Mouse (Mus musculus) hindbrain, embryonic 15.5 days (tissue): ENCODE results near the gene Prrt3. TPM values are rescaled to one million over a fixed set of nuclear protein-coding genes. Genes with fewer than 3 reads are reported as not detected.

Experiments used
- ATAC-seq: fragments of 200-750 bp; cut with Nextera tagmentation; 2 replicates; pipeline ENCODE4 v1.8.0; 2017; ENCODE audit warnings: low read depth, moderate number of reproducible peaks, moderate TSS enrichment; ENCODE audit not compliant: low FRiP score
- H3K27ac ChIP-seq: fragments of 300-500 bp; sonication (generic); replicated peaks from 2 replicates; pipeline ENCODE4 v1.5.1; 2015; ENCODE audit warnings: mild to moderate bottlenecking, inconsistent platforms
- H3K27me3 ChIP-seq: fragments of 300-500 bp; sonication (generic); 2 replicates; pipeline ENCODE4 v1.6.1; 2015; ENCODE audit warnings: control low read depth, inconsistent platforms
- H3K36me3 ChIP-seq: fragments of 300-500 bp; sonication (generic); 2 replicates; pipeline ENCODE4 v1.6.1; 2015; ENCODE audit warnings: control low read depth, inconsistent platforms
- H3K4me1 ChIP-seq: fragments of 300-500 bp; sonication (generic); replicated peaks from 2 replicates; pipeline ENCODE4 v1.6.1; 2015; ENCODE audit warnings: control low read depth, inconsistent platforms
- H3K4me2 ChIP-seq: fragments of 300-500 bp; sonication (generic); 2 replicates; pipeline ENCODE4 v1.6.1; 2015; ENCODE audit warnings: moderate library complexity, mild to moderate bottlenecking, inconsistent platforms
- H3K4me3 ChIP-seq: fragments of 300-500 bp; sonication (generic); 2 replicates; pipeline ENCODE4 v1.5.1; 2015; ENCODE audit warnings: mild to moderate bottlenecking, inconsistent platforms
- H3K9ac ChIP-seq: fragments of 300-500 bp; sonication (generic); 2 replicates; pipeline ENCODE4 v1.6.1; 2015; ENCODE audit warnings: inconsistent platforms
- H3K9me3 ChIP-seq: fragments of 300-500 bp; sonication (generic); 2 replicates; pipeline ENCODE4 v1.6.1; 2016; ENCODE audit warnings: control low read depth, inconsistent platforms
- WGBS: fragments of 180-500 bp; shearing (Covaris S2); methylation state at CpG from one replicate; pipeline ENCODE4 v1.1.7; 2015; 5-methylcytosine and 5-hydroxymethylcytosine counted together
- polyA plus RNA-seq: library from polyadenylated mRNA; unstranded; fragments of >200 nt; fragmentation: Nextera tagmentation; extraction: Ambion mirVana; gene quantifications from 2 replicates; pipeline ENCODE4 v1.2.1, GENCODE M21; 2015

Gene Prrt3
- polyA plus RNA-seq, 1 experiment from 2014 or later, result 12.6 TPM

GRCm38 (mm10) chr6:113508947-113509280, 7.2 kb upstream of the Prrt3 start:
- no peak overlapping the region for H3K9ac ChIP-seq
- H3K9me3 ChIP-seq, result no peaks in the 10 kb centered on the region
- ATAC-seq, result no peak
- H3K4me3 ChIP-seq, result no peak overlapping the region
- H3K27me3 ChIP-seq, result no peaks in the 10 kb centered on the region
- H3K27ac ChIP-seq, result no peak overlapping the region
- WGBS, result 37% methylated on average over 5 of the region's 5 CpGs
- peaks cover 11% of the 10 kb centered on the region for H3K36me3 ChIP-seq
- H3K4me1 ChIP-seq, result no peaks in the 10 kb centered on the region
- H3K4me2 ChIP-seq, result no peak overlapping the region

- WGBS, result 62% methylated on average over 7 of the region's 7 CpGs
- Histone ChIP-seq H3K4me3 (no peak overlapping the region), H3K9ac (no peak overlapping the region), H3K9me3 (no peaks in the 10 kb centered on the region), H3K36me3 (peaks cover 6% of the 10 kb centered on the region), H3K4me1 (no peaks in the 10 kb centered on the region), H3K27ac (no peak overlapping the region), H3K4me2 (no peak overlapping the region), H3K27me3 (no peaks in the 10 kb centered on the region)
- ATAC-seq, result 0 out of 2 replicates have a peak, but pooled peaks have one; percentile 42
Measured at GRCm38 (mm10) chr6:113508272-113508946, 6.7 kb upstream of the Prrt3 start.

GRCm38 (mm10) chr6:113507130-113507529, 5.4 kb upstream of the Prrt3 start:
- Histone ChIP-seq H3K27me3 (no peaks in the 10 kb centered on the region), H3K4me1 (no peaks in the 10 kb centered on the region; the same call in 1 of the 2 replicates), H3K9me3 (no peaks in the 10 kb centered on the region), H3K4me2 (no peak overlapping the region), H3K9ac (no peak overlapping the region), H3K36me3 (peaks cover 2% of the 10 kb centered on the region; the same call in 1 of the 2 replicates), H3K27ac (no peak overlapping the region), H3K4me3 (no peak overlapping the region)
- ATAC-seq, result no peak

GRCm38 (mm10) chr6:113505689-113506088, 4.0 kb upstream of the Prrt3 start:
- 73% methylated on average over 1 of the region's 1 CpGs for WGBS
- H3K27ac ChIP-seq, result no peak overlapping the region
- H3K27me3 ChIP-seq, result no peaks in the 10 kb centered on the region
- peaks cover 6% of the 10 kb centered on the region for H3K4me1 ChIP-seq
- H3K9me3 ChIP-seq, result no peaks in the 10 kb centered on the region
- no peaks in the 10 kb centered on the region for H3K36me3 ChIP-seq
- H3K4me2 ChIP-seq, result no peak overlapping the region
- no peak overlapping the region for H3K9ac ChIP-seq
- no peak for ATAC-seq
- no peak overlapping the region for H3K4me3 ChIP-seq

- ATAC-seq, result no peak
- peaks cover 9% of the 10 kb centered on the region for H3K4me1 ChIP-seq
- no peaks in the 10 kb centered on the region for H3K27me3 ChIP-seq
- H3K9ac ChIP-seq, result no peak overlapping the region
- no peak overlapping the region for H3K4me2 ChIP-seq
- no peak overlapping the region for H3K27ac ChIP-seq
- no peaks in the 10 kb centered on the region for H3K36me3 ChIP-seq
- H3K4me3 ChIP-seq, result no peak overlapping the region
- H3K9me3 ChIP-seq, result no peaks in the 10 kb centered on the region
- 70% methylated on average over 2 of the region's 2 CpGs for WGBS
Measured at GRCm38 (mm10) chr6:113502801-113503200, 1.1 kb upstream of the Prrt3 start.

- H3K4me3 ChIP-seq, result no peak overlapping the region
- H3K4me1 ChIP-seq, result peaks cover 22% of the 10 kb centered on the region
- no peaks in the 10 kb centered on the region for H3K9me3 ChIP-seq
- no peak overlapping the region for H3K9ac ChIP-seq
- no peak overlapping the region for H3K4me2 ChIP-seq
- H3K27me3 ChIP-seq, result 0 out of 2 replicates have a peak, but pooled peaks cover 5% of the 10 kb centered on the region
- H3K36me3 ChIP-seq, result no peaks in the 10 kb centered on the region
- H3K27ac ChIP-seq, result no peak overlapping the region
- 81% methylated on average over 6 of the region's 6 CpGs for WGBS
- no peak for ATAC-seq
Measured at GRCm38 (mm10) chr6:113499346-113499745, 2.4 kb downstream of the Prrt3 start.

- 55% methylated on average over 28 of the region's 28 CpGs for WGBS
- peak overlapping the region; percentile 33; the same call in 1 of the 2 replicates for H3K4me3 ChIP-seq
- no peak overlapping the region for H3K9ac ChIP-seq
- H3K27ac ChIP-seq, result no peak overlapping the region
- peak overlapping the region; percentile 55 for H3K4me2 ChIP-seq
- H3K36me3 ChIP-seq, result peaks cover 22% of the 10 kb centered on the region
- H3K9me3 ChIP-seq, result no peaks in the 10 kb centered on the region
- peaks cover 15% of the 10 kb centered on the region for H3K4me1 ChIP-seq
- H3K27me3 ChIP-seq, result 0 out of 2 replicates have a peak, but pooled peaks cover 5% of the 10 kb centered on the region
- ATAC-seq, result peak; percentile 17; the same call in 1 of the 2 replicates
Measured at GRCm38 (mm10) chr6:113495071-113495675, 6.6 kb downstream of the Prrt3 start.

GRCm38 (mm10) chr6:113494258-113494788, 7.4 kb downstream of the Prrt3 start:
- H3K4me3 ChIP-seq, result peak overlapping the region; percentile 33
- no peak overlapping the region for H3K9ac ChIP-seq
- peak; percentile 78 for ATAC-seq

GRCm38 (mm10) chr6:113492101-113492864, 9.4 kb downstream of the Prrt3 start:
- no peak overlapping the region for H3K4me3 ChIP-seq
- H3K36me3 ChIP-seq, result peaks cover 40% of the 10 kb centered on the region
- WGBS, result 82% methylated on average over 24 of the region's 24 CpGs
- H3K9me3 ChIP-seq, result no peaks in the 10 kb centered on the region
- no peak overlapping the region for H3K27ac ChIP-seq
- H3K9ac ChIP-seq, result no peak overlapping the region
- peaks cover 19% of the 10 kb centered on the region for H3K4me1 ChIP-seq
- H3K4me2 ChIP-seq, result no peak overlapping the region
- ATAC-seq, result no peak
- 0 out of 2 replicates have a peak, but pooled peaks cover 5% of the 10 kb centered on the region for H3K27me3 ChIP-seq

More at GRCm38 (mm10) chr6:113494258-113494788, 7.4 kb downstream of the Prrt3 start:
- H3K36me3 ChIP-seq, result peaks cover 30% of the 10 kb centered on the region
- no peak overlapping the region; the same call in 1 of the 2 replicates for H3K27ac ChIP-seq
- WGBS, result under 1% methylated on average over 54 of the region's 54 CpGs
- H3K27me3 ChIP-seq, result 0 out of 2 replicates have a peak, but pooled peaks cover 5% of the 10 kb centered on the region
- peak overlapping the region; percentile 55 for H3K4me2 ChIP-seq
- no peaks in the 10 kb centered on the region for H3K9me3 ChIP-seq
- peaks cover 15% of the 10 kb centered on the region for H3K4me1 ChIP-seq

GRCm38 (mm10) chr6:113489410-113489809, 12.3 kb downstream of the Prrt3 start:
- Histone ChIP-seq H3K27ac (no peak overlapping the region), H3K36me3 (peaks cover 40% of the 10 kb centered on the region), H3K9ac (no peak overlapping the region), H3K4me1 (peaks cover 25% of the 10 kb centered on the region), H3K4me2 (no peak overlapping the region), H3K9me3 (no peaks in the 10 kb centered on the region), H3K27me3 (no peaks in the 10 kb centered on the region), H3K4me3 (no peak overlapping the region)
- 94% methylated on average over 14 of the region's 14 CpGs for WGBS
- ATAC-seq, result no peak

GRCm38 (mm10) chr6:113487125-113487576, 14.6 kb downstream of the Prrt3 start:
- no peak for ATAC-seq
- H3K4me1 ChIP-seq, result peaks cover 35% of the 10 kb centered on the region
- no peak overlapping the region for H3K4me3 ChIP-seq
- H3K27ac ChIP-seq, result no peak overlapping the region
- no peaks in the 10 kb centered on the region for H3K9me3 ChIP-seq
- H3K4me2 ChIP-seq, result no peak overlapping the region
- peaks cover 32% of the 10 kb centered on the region for H3K36me3 ChIP-seq
- WGBS, result 57% methylated on average over 7 of the region's 7 CpGs
- H3K27me3 ChIP-seq, result no peaks in the 10 kb centered on the region
- no peak overlapping the region for H3K9ac ChIP-seq
